Mouse (Mus musculus) ES-E14 (cell line): Measurements from ENCODE around the gene Rora. TPM values are rescaled to one million over a fixed set of nuclear protein-coding genes. Genes with fewer than 3 reads are reported as not detected.

ENCODE experiments used
- DNase-seq: peaks from one replicate; pipeline ENCODE4 v3.0.0-alpha.2; 2013; ENCODE audit warnings: low read depth, low spot score
- H3K27ac ChIP-seq: 2 replicates; pipeline ENCODE4 v1.5.1; 2012; ENCODE audit warnings: low read depth, mild to moderate bottlenecking, low read length, moderate library complexity, mixed read lengths; ENCODE audit not compliant: poor library complexity, insufficient read depth, severe bottlenecking
- H3K36me3 ChIP-seq: 2 replicates; pipeline ENCODE4 v1.6.1; 2012; ENCODE audit warnings: mild to moderate bottlenecking, low read length, moderate library complexity, mixed read lengths; ENCODE audit not compliant: control insufficient read depth, poor library complexity, insufficient read depth, severe bottlenecking
- H3K4me1 ChIP-seq, 2 experiments: fragments of 150-350 bp in 1 of 2; sonication (generic) in 1 of 2; 2 replicates each; pipeline ENCODE4 v1.6.1; 2012; ENCODE audit warnings: low read length in 2 of 2, mild to moderate bottlenecking in 1 of 2, mixed read lengths in 1 of 2; ENCODE audit not compliant: control insufficient read depth in 2 of 2, insufficient read depth in 2 of 2, poor library complexity in 1 of 2
- H3K4me3 ChIP-seq, 2 experiments: fragments of 150-350 bp in 1 of 2; sonication (generic) in 1 of 2; 2 replicates each; pipeline ENCODE4 v1.5.1; 2012; ENCODE audit warnings: low read length in 2 of 2, low read depth in 1 of 2, mild to moderate bottlenecking in 1 of 2, mixed read lengths in 1 of 2; ENCODE audit not compliant: insufficient read depth in 1 of 2, poor library complexity in 1 of 2, severe bottlenecking in 1 of 2
- H3K9ac ChIP-seq: 2 replicates; pipeline ENCODE4 v1.6.1; 2012; ENCODE audit warnings: low read depth, mild to moderate bottlenecking, low read length, mixed read lengths; ENCODE audit not compliant: poor library complexity, insufficient read depth, severe bottlenecking
- H3K9me3 ChIP-seq: fragments of 150-350 bp; sonication (generic); 2 replicates; pipeline ENCODE4 v1.6.1; 2012; ENCODE audit warnings: low read depth, mild to moderate bottlenecking, low read length; ENCODE audit not compliant: control insufficient read depth, insufficient read depth
- CHD2 ChIP-seq: IDR thresholded peaks from 2 replicates; pipeline ENCODE4 v1.6.1; 2014; ENCODE audit warnings: mild to moderate bottlenecking, low read depth, low read length, inconsistent platforms
- HCFC1 ChIP-seq: IDR thresholded peaks from 2 replicates; pipeline ENCODE4 v1.6.1; 2012; ENCODE audit warnings: low read length, inconsistent platforms, borderline replicate concordance; ENCODE audit not compliant: insufficient read depth
- MAFK ChIP-seq: IDR thresholded peaks from 2 replicates; pipeline ENCODE4 v1.6.1; 2014; ENCODE audit warnings: mild to moderate bottlenecking, low read depth, low read length, inconsistent platforms; ENCODE audit not compliant: insufficient read depth
- ZC3H11A ChIP-seq: IDR thresholded peaks from 2 replicates; pipeline ENCODE4 v1.6.1; 2012; ENCODE audit warnings: low read depth, mild to moderate bottlenecking, inconsistent platforms, low read length, borderline replicate concordance
- ZNF384 ChIP-seq: IDR thresholded peaks from 2 replicates; pipeline ENCODE4 v1.6.1; 2012; ENCODE audit warnings: low read depth, low read length, inconsistent platforms
- in situ Hi-C, 2 experiments: fragments of 600-800 bp; cut with MboI; formaldehyde crosslinking; loops; one replicate each; pipeline ENCODE4 v1.15.1; 2025; ENCODE audit warnings: low sequenced_read_pairs in 2 of 2, inconsistent platforms in 1 of 2; ENCODE audit not compliant: unreplicated experiment in 2 of 2
- total RNA-seq: library from RNA; depleted of rRNA; stranded (reverse); fragments of 300-350 nt; gene quantifications from 2 replicates; pipeline ENCODE4 v1.2.3, GENCODE M21; 2012

Gene Rora
- total RNA-seq, 1 experiment = 2.1 TPM

DNA sequence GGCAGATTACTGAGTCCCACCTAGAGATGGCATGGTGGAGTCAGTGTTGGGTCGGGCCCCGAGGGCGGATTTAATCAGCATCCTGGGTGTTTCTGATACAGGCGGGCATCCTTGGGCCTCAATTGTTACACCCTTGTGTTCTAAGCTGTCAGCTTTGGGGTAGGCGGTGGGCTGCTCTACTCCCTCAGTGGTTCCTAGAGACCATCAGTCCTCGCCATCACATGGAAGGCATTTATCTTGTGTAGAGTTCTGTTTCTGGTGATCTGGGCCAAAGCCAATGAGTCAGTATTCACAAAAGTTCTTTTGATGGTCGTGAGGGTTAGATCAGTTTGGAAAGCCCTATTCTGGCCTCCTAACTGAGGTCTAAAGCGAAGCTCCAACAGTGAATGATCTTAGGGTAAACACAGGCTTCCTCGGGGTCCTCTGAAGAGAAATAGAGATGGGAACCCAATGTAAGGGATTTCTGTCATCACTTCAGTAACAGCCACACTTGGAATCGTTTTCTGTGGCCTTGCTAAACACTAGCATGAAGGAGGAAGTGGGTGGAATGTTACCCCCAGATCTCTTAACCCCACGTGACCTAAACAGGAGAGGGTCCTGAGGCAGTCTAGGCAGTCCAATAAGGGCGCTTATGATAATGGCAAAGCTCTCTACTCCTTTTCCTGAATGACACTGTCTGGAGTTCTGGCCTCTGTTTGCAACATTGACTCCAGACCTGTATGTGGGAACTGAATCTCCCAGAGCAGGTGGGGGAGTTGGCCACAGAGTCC lies 645.2 kb downstream of the Rora start:
- peaks cover 0 to 3% of the 10 kb centered on the region in 2 experiments; a peak in 1 of 4 replicates for H3K4me1 ChIP-seq
- TF ChIP-seq HCFC1 = no peak
- TF ChIP-seq ZC3H11A = no peak
- no peak for TF ChIP-seq CHD2
- no peak for TF ChIP-seq MAFK
- TF ChIP-seq ZNF384 = no peak
- no peaks in the 10 kb centered on the region for H3K9me3 ChIP-seq
- no peak overlapping the region for H3K4me3 ChIP-seq
- no peak for DNase-seq
- H3K36me3 ChIP-seq = no peaks in the 10 kb centered on the region
- H3K27ac ChIP-seq = no peak overlapping the region
- no peak overlapping the region for H3K9ac ChIP-seq
- in situ Hi-C loops = no loop called here

DNA sequence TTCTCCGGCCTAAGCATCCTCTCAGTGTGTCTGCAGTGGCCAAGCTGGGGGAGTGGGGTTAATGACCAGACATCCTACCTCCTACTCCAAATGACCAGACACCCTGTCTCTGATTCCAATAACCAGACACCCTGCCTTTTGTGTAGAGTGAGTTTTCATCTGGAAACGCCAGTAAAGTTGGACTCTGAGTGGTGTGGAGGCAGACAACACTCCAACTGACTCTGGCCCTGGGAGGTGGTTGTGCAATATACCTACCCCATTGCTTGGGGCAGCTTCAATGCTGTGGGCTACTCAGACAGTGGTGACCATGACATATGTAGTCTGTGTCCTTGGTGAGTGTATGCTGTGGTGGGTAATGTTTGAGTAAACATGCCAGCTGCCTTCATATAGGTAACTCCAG lies 645.9 kb downstream of the Rora start:
- Histone ChIP-seq H3K9me3 (no peaks in the 10 kb centered on the region), H3K4me1 (peaks cover 0 to 3% of the 10 kb centered on the region in 2 experiments; a peak in 1 of 4 replicates), H3K36me3 (no peaks in the 10 kb centered on the region), H3K27ac (no peak overlapping the region), H3K4me3 (no peak overlapping the region), H3K9ac (no peak overlapping the region)
- no peak for TF ChIP-seq MAFK
- no peak for TF ChIP-seq HCFC1
- no peak for TF ChIP-seq ZNF384
- no peak for TF ChIP-seq ZC3H11A
- in situ Hi-C loops = no loop called here
- DNase-seq = no peak

DNA sequence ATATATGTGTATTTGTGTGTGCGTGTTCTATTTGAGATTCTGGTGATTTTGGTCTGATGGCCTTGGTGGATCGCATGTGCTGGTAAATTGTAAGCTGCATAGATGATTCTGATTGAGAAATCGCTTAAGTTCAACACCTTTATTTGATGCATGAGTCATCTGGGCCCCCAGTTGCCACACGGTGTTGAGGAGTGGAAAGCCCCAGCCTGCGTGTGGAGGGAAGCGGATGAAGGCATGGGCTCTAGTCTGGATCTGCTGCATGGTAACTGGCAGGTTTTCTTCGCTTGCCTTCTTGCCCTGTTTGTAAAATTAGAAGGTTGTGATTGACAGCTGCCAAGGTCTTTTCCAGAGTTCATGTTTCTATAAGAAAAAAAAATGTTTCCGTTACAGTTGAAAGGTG lies 646.7 kb downstream of the Rora start:
- Histone ChIP-seq H3K27ac (no peak overlapping the region), H3K4me1 (peaks cover 0 to 3% of the 10 kb centered on the region in 2 experiments; a peak in 1 of 4 replicates), H3K36me3 (no peaks in the 10 kb centered on the region), H3K9ac (no peak overlapping the region), H3K9me3 (no peaks in the 10 kb centered on the region), H3K4me3 (no peak overlapping the region)
- in situ Hi-C loops = no loop called here
- DNase-seq = no peak
- TF ChIP-seq ZNF384 (no peak), ZC3H11A (no peak), CHD2 (no peak), HCFC1 (no peak), MAFK (no peak)

DNA sequence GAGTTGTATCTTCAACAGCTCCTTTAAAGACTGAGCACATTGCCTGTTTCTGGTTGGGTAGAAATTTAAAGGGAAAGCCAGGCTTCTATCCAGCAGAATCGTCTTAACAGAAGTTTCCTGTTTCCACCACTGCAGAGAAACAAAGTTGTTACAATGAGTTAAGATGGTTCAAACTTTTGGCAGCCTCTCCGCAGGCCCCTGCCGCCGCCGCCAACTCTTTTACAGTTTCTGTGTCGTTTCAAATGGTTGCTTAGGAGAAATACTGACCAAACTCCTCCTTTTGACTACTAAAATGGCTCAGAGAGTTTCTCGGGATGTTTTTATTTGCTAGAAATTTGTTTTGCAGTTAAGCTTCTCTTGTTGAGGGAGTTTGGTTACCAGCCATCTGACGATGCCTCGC lies 647.9 kb downstream of the Rora start:
- TF ChIP-seq CHD2 (no peak), ZNF384 (no peak), ZC3H11A (no peak), HCFC1 (no peak), MAFK (no peak)
- H3K9ac ChIP-seq = no peak overlapping the region
- peaks cover 0 to 3% of the 10 kb centered on the region in 2 experiments; a peak in 1 of 4 replicates for H3K4me1 ChIP-seq
- H3K4me3 ChIP-seq = no peak overlapping the region
- no peak overlapping the region for H3K27ac ChIP-seq
- in situ Hi-C loops = no loop called here
- H3K9me3 ChIP-seq = no peaks in the 10 kb centered on the region
- no peaks in the 10 kb centered on the region for H3K36me3 ChIP-seq
- DNase-seq = no peak
